Mouse (Mus musculus) liver, embryonic 12.5 days (tissue): ENCODE measurements around the gene Wars2. TPM values are rescaled to one million over a fixed set of nuclear protein-coding genes. Genes with fewer than 3 reads are reported as not detected.
A peak's percentile ranks its signal among the peaks of the same experiment; 100 is the strongest.

ENCODE experiments used
- ATAC-seq: fragments of 200-750 bp; cut with Nextera tagmentation; 2 replicates; pipeline ENCODE4 v1.8.0; 2017; ENCODE audit warnings: moderate number of reproducible peaks, mild to moderate bottlenecking, moderate library complexity
- H3K27ac ChIP-seq: fragments of 300-500 bp; sonication (generic); 2 replicates; pipeline ENCODE4 v1.5.1; 2016; ENCODE audit warnings: mild to moderate bottlenecking
- H3K27me3 ChIP-seq: fragments of 300-500 bp; sonication (generic); replicated peaks from 2 replicates; pipeline ENCODE4 v1.6.1; 2016; ENCODE audit warnings: mild to moderate bottlenecking, moderate library complexity
- H3K36me3 ChIP-seq: fragments of 300-500 bp; sonication (generic); 2 replicates; pipeline ENCODE4 v1.6.1; 2016; ENCODE audit warnings: mild to moderate bottlenecking, moderate library complexity
- H3K4me1 ChIP-seq: fragments of 300-500 bp; sonication (generic); 2 replicates; pipeline ENCODE4 v1.6.1; 2016
- H3K4me2 ChIP-seq: fragments of 300-500 bp; sonication (generic); 2 replicates; pipeline ENCODE4 v1.6.1; 2016; ENCODE audit warnings: mild to moderate bottlenecking, moderate library complexity
- H3K4me3 ChIP-seq: fragments of 300-500 bp; sonication (generic); 2 replicates; pipeline ENCODE4 v1.5.1; 2016; ENCODE audit warnings: mild to moderate bottlenecking, moderate library complexity
- H3K9ac ChIP-seq: fragments of 300-500 bp; sonication (generic); 2 replicates; pipeline ENCODE4 v1.6.1; 2016; ENCODE audit warnings: mild to moderate bottlenecking, moderate library complexity
- H3K9me3 ChIP-seq: fragments of 300-500 bp; sonication (generic); replicated peaks from 2 replicates; pipeline ENCODE4 v1.6.1; 2016; ENCODE audit warnings: mild to moderate bottlenecking, moderate library complexity
- WGBS: fragments of 180-500 bp; shearing (Covaris S2); methylation state at CpG from one replicate; pipeline ENCODE4 v1.1.7; 2016; ENCODE audit not compliant: insufficient replicate concordance; 5-methylcytosine and 5-hydroxymethylcytosine counted together
- polyA plus RNA-seq: library from polyadenylated mRNA; unstranded; fragments of >200 nt; fragmentation: Nextera tagmentation; extraction: Ambion mirVana; gene quantifications from 2 replicates; pipeline ENCODE4 v1.2.1, GENCODE M21; 2016

Gene Wars2
- polyA plus RNA-seq, 1 experiment from 2014 or later: 5.0 TPM

GRCm38 (mm10) chr3:99252461-99253091 is 111.7 kb downstream of the Wars2 start:
- peaks cover 8% of the 10 kb centered on the region; the same call in 1 of the 2 replicates for H3K4me1 ChIP-seq
- H3K27ac ChIP-seq: no peak overlapping the region
- no peak overlapping the region for H3K4me2 ChIP-seq
- H3K9me3 ChIP-seq: no peaks in the 10 kb centered on the region
- peaks cover 100% of the 10 kb centered on the region for H3K27me3 ChIP-seq
- H3K4me3 ChIP-seq: no peak overlapping the region
- H3K9ac ChIP-seq: no peak overlapping the region
- WGBS: 4% methylated on average over 16 of the region's 16 CpGs
- no peak for ATAC-seq
- no peaks in the 10 kb centered on the region for H3K36me3 ChIP-seq

- no peaks in the 10 kb centered on the region for H3K36me3 ChIP-seq
- no peak overlapping the region for H3K4me2 ChIP-seq
- ATAC-seq: no peak
- H3K27me3 ChIP-seq: peaks cover 100% of the 10 kb centered on the region
- no peak overlapping the region for H3K27ac ChIP-seq
- peaks cover 8% of the 10 kb centered on the region; the same call in 1 of the 2 replicates for H3K4me1 ChIP-seq
- no peak overlapping the region for H3K4me3 ChIP-seq
- WGBS: under 1% methylated on average over 11 of the region's 12 CpGs
- H3K9ac ChIP-seq: no peak overlapping the region
- H3K9me3 ChIP-seq: no peaks in the 10 kb centered on the region
These were observed 112.2 kb downstream of the Wars2 start for GRCm38 (mm10) chr3:99253092-99253488.

- H3K27ac ChIP-seq: no peak overlapping the region
- H3K36me3 ChIP-seq: no peaks in the 10 kb centered on the region
These were observed 112.9 kb downstream of the Wars2 start for GRCm38 (mm10) chr3:99253497-99254451.

DNA sequence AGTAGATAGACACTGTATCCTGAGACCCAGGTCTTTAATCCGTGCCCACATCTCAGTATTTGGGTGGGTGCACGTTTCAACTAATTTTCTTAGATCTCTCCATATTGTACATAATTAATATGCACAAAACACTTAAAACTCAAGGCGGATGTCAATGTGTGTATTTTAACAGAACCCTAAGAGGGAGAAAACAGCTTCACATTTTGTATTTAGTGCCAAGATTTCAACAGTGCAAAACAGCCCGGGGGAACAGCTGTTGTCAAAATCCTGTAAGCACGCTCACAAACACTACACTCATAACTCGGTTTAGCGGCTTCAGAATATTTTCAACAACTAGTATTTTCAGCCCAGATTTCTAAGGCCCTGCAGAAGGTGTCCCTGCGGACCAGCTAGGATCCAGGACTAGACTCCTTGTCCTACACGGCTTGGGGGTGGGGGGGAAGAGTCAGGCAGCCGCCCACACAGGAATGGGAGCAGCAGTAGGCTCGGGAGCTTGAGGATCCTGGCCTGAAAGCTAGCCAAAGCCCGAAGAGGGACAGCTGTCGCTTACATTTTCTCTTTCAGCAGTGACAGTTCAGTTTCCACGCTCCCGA is 113.8 kb downstream of the Wars2 start:
- no peak for ATAC-seq
- Histone ChIP-seq H3K4me2 (no peak overlapping the region), H3K36me3 (no peaks in the 10 kb centered on the region), H3K4me3 (no peak overlapping the region), H3K27ac (no peak overlapping the region), H3K27me3 (peaks cover 99% of the 10 kb centered on the region), H3K9me3 (no peaks in the 10 kb centered on the region), H3K9ac (no peak overlapping the region), H3K4me1 (peaks cover 8% of the 10 kb centered on the region; the same call in 1 of the 2 replicates)
- WGBS: 5% methylated on average over 15 of the region's 15 CpGs

More at GRCm38 (mm10) chr3:99253497-99254451, 112.9 kb downstream of the Wars2 start:
- ATAC-seq: 0 out of 2 replicates have a peak, but pooled peaks have one; percentile 10
- H3K9me3 ChIP-seq: no peaks in the 10 kb centered on the region
- H3K4me1 ChIP-seq: peaks cover 8% of the 10 kb centered on the region; the same call in 1 of the 2 replicates
- H3K9ac ChIP-seq: 0 out of 2 replicates have a peak overlapping the region, but pooled peaks have one; percentile 1
- peaks cover 100% of the 10 kb centered on the region for H3K27me3 ChIP-seq
- 1% methylated on average over 71 of the region's 73 CpGs for WGBS
- peak overlapping the region; percentile 34 for H3K4me3 ChIP-seq
- H3K4me2 ChIP-seq: peak overlapping the region; percentile 60

GRCm38 (mm10) chr3:99255411-99256365 is 114.8 kb downstream of the Wars2 start:
- 8% methylated on average over 11 of the region's 11 CpGs for WGBS
- no peak overlapping the region for H3K4me3 ChIP-seq
- no peak overlapping the region for H3K4me2 ChIP-seq
- H3K9ac ChIP-seq: no peak overlapping the region
- no peaks in the 10 kb centered on the region for H3K36me3 ChIP-seq
- peaks cover 96% of the 10 kb centered on the region for H3K27me3 ChIP-seq
- peaks cover 8% of the 10 kb centered on the region; the same call in 1 of the 2 replicates for H3K4me1 ChIP-seq
- no peak for ATAC-seq
- no peak overlapping the region for H3K27ac ChIP-seq
- no peaks in the 10 kb centered on the region for H3K9me3 ChIP-seq

GRCm38 (mm10) chr3:99256366-99256750 is 115.5 kb downstream of the Wars2 start:
- H3K9ac ChIP-seq: no peak overlapping the region
- no peak overlapping the region for H3K27ac ChIP-seq
- peaks cover 8% of the 10 kb centered on the region; the same call in 1 of the 2 replicates for H3K4me1 ChIP-seq
- H3K9me3 ChIP-seq: no peaks in the 10 kb centered on the region
- H3K36me3 ChIP-seq: no peaks in the 10 kb centered on the region
- no peak overlapping the region for H3K4me2 ChIP-seq
- H3K27me3 ChIP-seq: peaks cover 96% of the 10 kb centered on the region
- H3K4me3 ChIP-seq: no peak overlapping the region
- WGBS: 7% methylated on average over 11 of the region's 11 CpGs
- ATAC-seq: no peak

- Histone ChIP-seq H3K9ac (no peak overlapping the region), H3K36me3 (no peaks in the 10 kb centered on the region), H3K4me2 (no peak overlapping the region), H3K4me1 (peaks cover 8% of the 10 kb centered on the region; the same call in 1 of the 2 replicates), H3K4me3 (no peak overlapping the region), H3K27me3 (peaks cover 96% of the 10 kb centered on the region), H3K9me3 (no peaks in the 10 kb centered on the region), H3K27ac (no peak overlapping the region)
- 3% methylated on average over 20 of the region's 20 CpGs for WGBS
- ATAC-seq: no peak
These were observed 115.9 kb downstream of the Wars2 start for GRCm38 (mm10) chr3:99256766-99257165.

GRCm38 (mm10) chr3:99257586-99258577 is 117.0 kb downstream of the Wars2 start:
- H3K27ac ChIP-seq: no peak overlapping the region
- no peak overlapping the region for H3K9ac ChIP-seq
- ATAC-seq: no peak
- H3K4me1 ChIP-seq: peaks cover 8% of the 10 kb centered on the region; the same call in 1 of the 2 replicates
- H3K9me3 ChIP-seq: no peaks in the 10 kb centered on the region
- H3K36me3 ChIP-seq: no peaks in the 10 kb centered on the region
- H3K4me3 ChIP-seq: no peak overlapping the region
- H3K27me3 ChIP-seq: peaks cover 96% of the 10 kb centered on the region
- H3K4me2 ChIP-seq: no peak overlapping the region
- 6% methylated on average over 29 of the region's 29 CpGs for WGBS

DNA sequence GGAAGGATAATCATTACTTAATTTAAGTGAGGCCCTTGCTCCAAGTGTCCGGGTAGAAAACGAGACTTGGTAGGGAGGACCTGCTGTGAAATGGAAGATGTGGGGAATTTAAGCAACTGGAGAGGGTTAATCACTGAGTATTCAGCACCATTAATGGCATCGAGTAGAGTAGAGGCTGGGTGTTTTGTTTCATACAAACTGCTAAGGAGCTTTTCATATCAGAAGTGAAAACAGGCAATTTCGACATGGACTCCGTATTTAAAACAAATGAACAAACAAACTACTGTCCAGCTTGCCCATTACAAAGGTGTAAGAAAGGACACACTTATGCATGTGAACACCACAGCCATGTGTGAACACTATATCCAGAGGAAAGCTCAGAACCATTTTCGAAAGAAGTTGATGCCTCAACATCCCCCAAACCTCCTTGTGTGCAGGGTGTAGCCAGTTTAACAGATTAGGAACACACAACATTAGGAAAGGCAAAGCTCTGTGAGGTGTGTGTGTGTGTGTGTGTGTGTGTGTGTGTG is 118.9 kb downstream of the Wars2 start:
- WGBS: 10% methylated on average over 6 of the region's 6 CpGs
- H3K9me3 ChIP-seq: no peaks in the 10 kb centered on the region
- no peaks in the 10 kb centered on the region for H3K36me3 ChIP-seq
- no peak for ATAC-seq
- no peak overlapping the region for H3K4me3 ChIP-seq
- no peaks in the 10 kb centered on the region for H3K4me1 ChIP-seq
- H3K27me3 ChIP-seq: peaks cover 93% of the 10 kb centered on the region
- no peak overlapping the region for H3K4me2 ChIP-seq
- no peak overlapping the region for H3K27ac ChIP-seq
- no peak overlapping the region for H3K9ac ChIP-seq

DNA sequence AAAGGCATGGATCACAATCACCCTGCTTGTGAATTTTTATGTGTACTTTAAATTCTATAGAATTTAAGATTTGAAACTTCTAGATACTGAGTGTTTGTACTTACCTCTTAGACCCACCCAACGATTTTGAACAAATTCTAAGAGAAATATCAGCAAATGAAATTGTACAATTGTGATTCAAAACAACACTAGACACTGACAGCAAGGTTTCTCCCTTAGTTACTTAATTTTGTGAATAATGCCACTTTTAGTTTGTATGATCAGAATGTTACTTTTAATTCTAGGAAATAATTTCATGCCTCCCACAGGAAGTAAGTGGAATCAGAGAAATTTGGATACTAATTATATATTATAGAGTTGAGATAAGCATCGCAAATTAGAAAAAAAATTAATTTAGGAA is 119.5 kb downstream of the Wars2 start:
- peaks cover 93% of the 10 kb centered on the region for H3K27me3 ChIP-seq
- no peak for ATAC-seq
- H3K36me3 ChIP-seq: no peaks in the 10 kb centered on the region
- no peak overlapping the region for H3K9ac ChIP-seq
- H3K4me1 ChIP-seq: no peaks in the 10 kb centered on the region
- H3K4me3 ChIP-seq: no peak overlapping the region
- H3K27ac ChIP-seq: no peak overlapping the region
- 26% methylated on average over 2 of the region's 2 CpGs for WGBS
- H3K9me3 ChIP-seq: no peaks in the 10 kb centered on the region
- no peak overlapping the region for H3K4me2 ChIP-seq
